7 mouse cellular contexts compared by ENCODE assay signal in the genomic region with DNA sequence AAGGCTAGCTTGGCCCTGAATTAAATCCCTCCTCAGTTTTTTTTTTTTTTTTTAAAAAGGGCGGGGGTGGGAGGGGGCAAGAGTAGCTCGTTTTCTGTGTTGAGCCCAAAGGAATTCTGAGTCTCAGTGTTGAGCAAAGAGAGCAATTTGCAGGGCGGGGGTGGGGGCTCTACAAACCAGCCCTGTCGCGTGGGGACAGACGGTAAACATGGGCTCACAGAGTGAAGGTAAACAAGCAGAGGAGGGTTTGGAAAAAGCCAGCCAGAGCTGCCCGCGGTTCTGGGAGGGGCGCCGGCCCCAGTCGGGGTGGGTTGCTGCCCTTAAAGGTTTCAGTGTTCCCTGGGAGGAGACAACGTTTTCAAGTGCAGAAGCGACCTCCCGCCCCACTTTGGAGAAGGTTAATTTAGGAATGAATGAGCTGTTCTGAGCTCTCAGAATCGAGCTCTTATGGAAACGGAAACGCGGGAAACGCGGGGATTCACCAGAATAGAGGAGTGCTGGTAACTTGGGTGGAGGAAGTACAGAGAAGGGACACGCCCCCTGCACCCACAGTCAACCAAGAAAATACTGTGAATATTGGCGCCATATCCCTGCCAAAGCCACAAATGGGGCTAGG. TPM values are rescaled to one million over a fixed set of nuclear protein-coding genes. Genes with fewer than 3 reads are reported as not detected.
A peak's percentile ranks its signal among the peaks of the same experiment; 100 is the strongest.
DNase-seq lines count a peak whose midpoint lies in the region; ATAC-seq and TF ChIP-seq lines count a peak whose summit lies in the region.

No protein-coding gene starts in this region.

- no peaks in the 10 kb centered on the region for H3K79me2 ChIP-seq in MEL (ENCODE audit: control insufficient read depth, insufficient read depth, low read length, poor library complexity)

- H3K4me3 ChIP-seq in MEL (ENCODE audit: control insufficient read depth in 1 of 2, insufficient read depth in 1 of 2, low read depth in 2 of 2, low read length in 2 of 2), result peak overlapping the region; percentile 61 to 63
- H3K4me3 ChIP-seq in forebrain, embryonic 11.5 days (ENCODE audit: low read depth, low read length), result peak overlapping the region; percentile 24
- H3K4me3 ChIP-seq in limb, embryonic 13.5 days, result peak overlapping the region; percentile 43
- peak overlapping the region; percentile 25; the same call in 1 of the 2 replicates for H3K4me3 ChIP-seq in midbrain, embryonic 14.5 days (replicated peaks; ENCODE audit: low read depth, low read length)

- peaks cover 4 to 10% of the 10 kb centered on the region in 2 experiments for H3K4me1 ChIP-seq in MEL (ENCODE audit: control insufficient read depth in 1 of 2, insufficient read depth in 2 of 2, low read length in 2 of 2)
- H3K4me1 ChIP-seq in forebrain, embryonic 11.5 days (replicated peaks; ENCODE audit: control insufficient read depth, insufficient read depth, low read length), result peaks cover 8% of the 10 kb centered on the region; the same call in 1 of the 2 replicates
- peaks cover 22% of the 10 kb centered on the region for H3K4me1 ChIP-seq in limb, embryonic 13.5 days
- 0 out of 2 replicates have a peak, but pooled peaks cover 3% of the 10 kb centered on the region for H3K4me1 ChIP-seq in midbrain, embryonic 14.5 days (ENCODE audit: control insufficient read depth, insufficient read depth, low read length)

- no peak for TF ChIP-seq CTCF in MEL (IDR thresholded peaks at IDR 0.05 in 2 of 3, conservative IDR thresholded peaks at IDR 0.05 in 1 of 3; ENCODE audit: control insufficient read depth in 1 of 3, insufficient read depth in 1 of 3, low read depth in 2 of 3, low read length in 3 of 3, poor library complexity in 1 of 3, severe bottlenecking in 1 of 3)

- H3K27me3 ChIP-seq in MEL (ENCODE audit: control insufficient read depth in 1 of 2, insufficient read depth in 2 of 2, low read length in 2 of 2), result no peaks in the 10 kb centered on the region
- no peaks in the 10 kb centered on the region for H3K27me3 ChIP-seq in forebrain, embryonic 11.5 days (ENCODE audit: control insufficient read depth, insufficient read depth, low read length)
- no peaks in the 10 kb centered on the region for H3K27me3 ChIP-seq in limb, embryonic 13.5 days
- H3K27me3 ChIP-seq in midbrain, embryonic 14.5 days (ENCODE audit: control insufficient read depth, insufficient read depth, low read length), result no peaks in the 10 kb centered on the region

- 2% methylated on average over 22 of the region's 22 CpGs for WGBS in forebrain, embryonic 11.5 days
- under 1% methylated on average over 22 of the region's 22 CpGs for WGBS in limb, embryonic 13.5 days
- 2% methylated on average over 22 of the region's 22 CpGs for WGBS in midbrain, embryonic 14.5 days

- TF ChIP-seq EP300 in MEL (IDR thresholded peaks at IDR 0.05; ENCODE audit: low read depth in 1 of 2, low read length in 2 of 2), result no peak

- DNase-seq in CD4-positive, CD25-positive, alpha-beta regulatory T cell, adult 2 months (ENCODE audit: low read depth, low spot score), result peak; percentile 72
- peak; percentile 76 for DNase-seq in MEL (ENCODE audit: low read depth, low spot score)
- DNase-seq in forebrain, embryonic 11.5 days (ENCODE audit: low spot score), result peak; percentile 68
- peak; percentile 45 for DNase-seq in midbrain, embryonic 14.5 days
- no peak for DNase-seq in cerebellum, adult 11 months
- no peak for DNase-seq in adrenal gland, postnatal 4 days (ENCODE audit: low spot score in 2 of 2)

- no peak for TF ChIP-seq RAD21 in MEL (IDR thresholded peaks at IDR 0.05; ENCODE audit: low read depth, low read length)

- H3K9ac ChIP-seq in MEL (ENCODE audit: control insufficient read depth, low read depth, low read length, poor library complexity, severe bottlenecking), result peak overlapping the region; percentile 61
- peak overlapping the region; percentile 41 for H3K9ac ChIP-seq in forebrain, embryonic 11.5 days (ENCODE audit: low read length)
- H3K9ac ChIP-seq in limb, embryonic 13.5 days, result peak overlapping the region; percentile 59
- H3K9ac ChIP-seq in midbrain, embryonic 14.5 days (replicated peaks; ENCODE audit: low read length), result peak overlapping the region; percentile 45

- no peaks in the 10 kb centered on the region for H3K9me3 ChIP-seq in MEL (replicated peaks; ENCODE audit: insufficient read depth, low read length)
- no peaks in the 10 kb centered on the region for H3K9me3 ChIP-seq in forebrain, embryonic 11.5 days (ENCODE audit: control insufficient read depth, low read length)
- no peaks in the 10 kb centered on the region for H3K9me3 ChIP-seq in limb, embryonic 13.5 days
- H3K9me3 ChIP-seq in midbrain, embryonic 14.5 days (ENCODE audit: control insufficient read depth, low read length), result no peaks in the 10 kb centered on the region

- 0 out of 2 replicates have a peak overlapping the region, but pooled peaks have one; percentile 31 for H3K27ac ChIP-seq in MEL (ENCODE audit: control insufficient read depth, low read depth, low read length)
- peak overlapping the region; percentile 48; the same call in 1 of the 2 replicates for H3K27ac ChIP-seq in forebrain, embryonic 11.5 days (ENCODE audit: low read depth, low read length)
- peak overlapping the region; percentile 69; the same call in 1 of the 2 replicates for H3K27ac ChIP-seq in limb, embryonic 13.5 days
- no peak overlapping the region for H3K27ac ChIP-seq in midbrain, embryonic 14.5 days (replicated peaks; ENCODE audit: low read depth, low read length)

- TF ChIP-seq POLR2A in MEL (IDR thresholded peaks at IDR 0.05; ENCODE audit: control insufficient read depth in 1 of 2, insufficient read depth in 1 of 2, low read depth in 1 of 2, low read length in 2 of 2, poor library complexity in 1 of 2), result no peak

- peak; percentile 47 for ATAC-seq in forebrain, embryonic 11.5 days (replicated peaks; ENCODE audit: low FRiP score)
- ATAC-seq in limb, embryonic 13.5 days (ENCODE audit: low FRiP score, low read depth), result peak; percentile 70
- no peak for ATAC-seq in midbrain, embryonic 14.5 days (ENCODE audit: low FRiP score, low TSS enrichment)

- peak overlapping the region; percentile 55 for H3K4me2 ChIP-seq in forebrain, embryonic 11.5 days (ENCODE audit: low read depth, low read length, severe bottlenecking)
- peak overlapping the region; percentile 73 for H3K4me2 ChIP-seq in limb, embryonic 13.5 days (replicated peaks)
- peak overlapping the region; percentile 56 for H3K4me2 ChIP-seq in midbrain, embryonic 14.5 days (ENCODE audit: low read length)

- peaks cover 0 to 4% of the 10 kb centered on the region in 2 experiments; a peak in 2 of 4 replicates for H3K36me3 ChIP-seq in MEL (ENCODE audit: control insufficient read depth in 1 of 2, insufficient read depth in 2 of 2, low read length in 2 of 2)
- no peaks in the 10 kb centered on the region for H3K36me3 ChIP-seq in forebrain, embryonic 11.5 days (ENCODE audit: control insufficient read depth, insufficient read depth, low read length)
- H3K36me3 ChIP-seq in limb, embryonic 13.5 days, result no peaks in the 10 kb centered on the region
- no peaks in the 10 kb centered on the region for H3K36me3 ChIP-seq in midbrain, embryonic 14.5 days (ENCODE audit: control insufficient read depth, insufficient read depth, low read length)

TF ChIP-seq in MEL, 35 proteins besides CTCF, POLR2A, EP300 and RAD21:
- no peak for TF ChIP-seq GATA1 (IDR thresholded peaks at IDR 0.05; ENCODE audit: low read depth, low read length)
- no peak for TF ChIP-seq MYC (IDR thresholded peaks at IDR 0.05; ENCODE audit: low read depth, low read length)
- TF ChIP-seq ELF1 (IDR thresholded peaks at IDR 0.05; ENCODE audit: low read depth, low read length), result peak; percentile 47; the same call in 1 of the 2 replicates
- TF ChIP-seq TCF12 (IDR thresholded peaks at IDR 0.05; ENCODE audit: low read depth, low read length), result no peak
- no peak for TF ChIP-seq USF1 (IDR thresholded peaks at IDR 0.05; ENCODE audit: low read depth, low read length)
- peak; percentile 88 for TF ChIP-seq ZNF384 (IDR thresholded peaks at IDR 0.05; ENCODE audit: low read depth, low read length)
- TF ChIP-seq E2F4 (IDR thresholded peaks at IDR 0.05; ENCODE audit: borderline replicate concordance, low read depth, low read length), result 0 out of 2 replicates have a peak, but pooled peaks have one; percentile 35
- no peak for TF ChIP-seq USF2 (IDR thresholded peaks at IDR 0.05; ENCODE audit: borderline replicate concordance in 1 of 2, insufficient read depth in 1 of 2, low read depth in 1 of 2, low read length in 2 of 2)

RNA-seq across cellular contexts. Expression of a gene that starts 7.6 kb away (rescaled TPM):
- total RNA-seq in MEL (2012; rRNA removed), result 6.1 and 11.0 TPM in 2 replicates
- 1 to 10 TPM in 1 of 2 experiments, not detected in 1; 7.7 TPM for polyA plus RNA-seq in MEL (2012; ENCODE audit: insufficient read depth in 1 of 2, insufficient read length in 2 of 2, low read depth in 1 of 2, low replicate concordance in 2 of 2, missing spikeins in 1 of 2)
- polyA plus RNA-seq in forebrain, embryonic 11.5 days (2014; fragmentation: Nextera tagmentation; extraction: Ambion mirVana), result 4.2 and 4.7 TPM in 2 replicates
- 6.2 and 7.5 TPM in 2 replicates for polyA plus RNA-seq in limb, embryonic 13.5 days (2015; fragmentation: Nextera tagmentation; extraction: Ambion mirVana)
- 0.77 and 6.8 TPM in 2 replicates for polyA plus RNA-seq in midbrain, embryonic 14.5 days (2014; fragmentation: Nextera tagmentation; extraction: Ambion mirVana)
- total RNA-seq in adrenal gland, postnatal 4 days (2021), result 10 to 100 TPM; 58.1 to 65.3 TPM

Comparison
In these comparisons a context has a peak if more than half of its experiments do, and no peak if none do; other contexts are left out.
1. DNase-seq: peak in CD4-positive, CD25-positive, alpha-beta regulatory T cell, adult 2 months (single experiment), MEL (single experiment), forebrain, embryonic 11.5 days (single experiment) and midbrain, embryonic 14.5 days (single experiment); none in cerebellum, adult 11 months (single experiment) and adrenal gland, postnatal 4 days (0 of 2).
2. Peak in every context shown above with its lines, with median percentiles within 50 percentile points of each other: H3K4me3 ChIP-seq, H3K9ac ChIP-seq and H3K4me2 ChIP-seq.